Mouse (Mus musculus) left cerebral cortex, adult 6 months (tissue): ENCODE data around the gene Nxpe3. TPM values are rescaled to one million over a fixed set of nuclear protein-coding genes. Genes with fewer than 3 reads are reported as not detected.

ENCODE experiments used
- long read RNA-seq, 2 experiments: library from polyadenylated mRNA; unstranded; transcript quantifications; one replicate each; pipeline ENCODE4 v2.0.0; 2019 to 2020
- polyA plus RNA-seq: library from polyadenylated mRNA; unstranded; fragments of <200 nt; fragmentation: Nextera tagmentation; gene quantifications from 2 replicates; pipeline ENCODE4 v1.2.3, GENCODE M21; 2021

The Nxpe3 gene
- 1.0 and 1.2 TPM in 2 replicates for polyA plus RNA-seq
- long read RNA-seq, experiment 1, full-length matches to known transcripts = 1 of 11 reads
- long read RNA-seq, experiment 1, partial matches to known transcripts = 0 of 11 reads
- long read RNA-seq, experiment 1, other reads (novel, unspliced or antisense) = 10 of 11 reads
- long read RNA-seq, experiment 2, partial matches to known transcripts = 0 of 6 reads
- long read RNA-seq, experiment 2, other reads (novel, unspliced or antisense) = 6 of 6 reads

GRCm38 (mm10) chr16:55894893-55895650 lies at the start of gene Nxpe3:
Nxpe3 (minus strand) TSS chr16:55895285.

GRCm38 (mm10) chr16:55934453-55935037 lies 39.5 kb upstream of the Nxpe3 start, which contains the start of gene Cep97:
Cep97 (minus strand) TSS chr16:55934855.

GRCm38 (mm10) chr16:55838510-55839474 lies 56.3 kb downstream of the Nxpe3 start, which contains the start of gene Nfkbiz:
Nfkbiz (minus strand) TSS chr16:55838899.

Other genes starting within 250 kb of the Nxpe3 start
- gene Nfkbiz, start 56.4 kb downstream of the Nxpe3 start, polyA plus RNA-seq = 1.0 and 1.1 TPM in 2 replicates
- 5.0 and 5.1 TPM in 2 replicates for gene Cep97, start 39.6 kb upstream of the Nxpe3 start, polyA plus RNA-seq
- gene Rpl24, start 71.0 kb upstream of the Nxpe3 start, polyA plus RNA-seq = 1,278 and 1,357 TPM in 2 replicates
- 11.8 and 15.0 TPM in 2 replicates for gene Zbtb11, start 78.6 kb upstream of the Nxpe3 start, polyA plus RNA-seq
- gene Pcnp, start 134.5 kb upstream of the Nxpe3 start, polyA plus RNA-seq = 185 and 264 TPM in 2 replicates
- gene Trmt10c, start 142.5 kb upstream of the Nxpe3 start, polyA plus RNA-seq = 9.3 and 12.2 TPM in 2 replicates
- 18.7 and 19.9 TPM in 2 replicates for gene Senp7, start 153.1 kb upstream of the Nxpe3 start, polyA plus RNA-seq